Mouse (Mus musculus) left cerebral cortex, postnatal 10 days (tissue): ENCODE data around the gene Erh. TPM values are rescaled to one million over a fixed set of nuclear protein-coding genes. Genes with fewer than 3 reads are reported as not detected.

Experiments
- DNase-seq, 2 experiments: peaks; one replicate each; pipeline ENCODE4 v3.0.0; 2021 to 2022; ENCODE audit warnings: low spot score in 2 of 2, mixed read lengths in 1 of 2; ENCODE audit errors: extremely low spot score in 1 of 2
- intact Hi-C: fragments of 180-260 bp; cut with DNase I; formaldehyde crosslinking; loops from one replicate; pipeline ENCODE4 v1.15.1; 2025
- total RNA-seq, 2 experiments: library from RNA; stranded (reverse); gene quantifications; 2 replicates each; pipeline ENCODE4 v1.2.3; 2021

The Erh gene
- total RNA-seq, 2 experiments from 2014 or later = 63.8 to 67.9 TPM

- intact Hi-C loops = no loop called here
- DNase-seq = peak; percentile 14 to 48
These were observed 1.1 kb downstream of the Erh start for GRCm38 (mm10) chr12:80642725-80643692.

- intact Hi-C loops = no loop called here
These were observed 12.4 kb downstream of the Erh start for GRCm38 (mm10) chr12:80631790-80632189.

GRCm38 (mm10) chr12:80620501-80620900 is 23.6 kb downstream of the Erh start:
- DNase-seq = no peak
- intact Hi-C loops = loop anchor here (10.0 kb wide), 1 partner anchor 466 kb away; no protein-coding TSS in a partner anchor

More at GRCm38 (mm10) chr12:80631790-80632189, 12.4 kb downstream of the Erh start:
- DNase-seq = no peak

- DNase-seq = no peak
- intact Hi-C loops = no loop called here
These were observed 28.5 kb downstream of the Erh start for GRCm38 (mm10) chr12:80615371-80616257.

- DNase-seq = no peak
- intact Hi-C loops = no loop called here
These were observed 31.9 kb downstream of the Erh start for GRCm38 (mm10) chr12:80612113-80612791.

GRCm38 (mm10) chr12:80609928-80610327 is 34.2 kb downstream of the Erh start:
- DNase-seq = no peak
- intact Hi-C loops = no loop called here

- no peak for DNase-seq
- intact Hi-C loops = no loop called here
These were observed 35.6 kb downstream of the Erh start for GRCm38 (mm10) chr12:80608576-80608975.

GRCm38 (mm10) chr12:80604218-80604617 is 39.9 kb downstream of the Erh start:
- intact Hi-C loops = no loop called here
- DNase-seq = peak in 1 of 2 experiments; percentile 37

- intact Hi-C loops = no loop called here
- DNase-seq = peak; percentile 34 to 67
These were observed 40.6 kb downstream of the Erh start for GRCm38 (mm10) chr12:80603566-80603965.

- intact Hi-C loops = no loop called here
- no peak for DNase-seq
These were observed 41.7 kb downstream of the Erh start for GRCm38 (mm10) chr12:80602432-80602831.

GRCm38 (mm10) chr12:80601597-80602269 is 42.4 kb downstream of the Erh start:
- no peak for DNase-seq
- intact Hi-C loops = no loop called here

GRCm38 (mm10) chr12:80598756-80599155 is 45.4 kb downstream of the Erh start:
- DNase-seq = peak; percentile 34 to 68
- intact Hi-C loops = no loop called here

GRCm38 (mm10) chr12:80598236-80598635 is 45.9 kb downstream of the Erh start:
- intact Hi-C loops = no loop called here
- DNase-seq = no peak

GRCm38 (mm10) chr12:80595968-80596367 is 48.2 kb downstream of the Erh start:
- DNase-seq = no peak
- intact Hi-C loops = no loop called here

GRCm38 (mm10) chr12:80595566-80595965 is 48.6 kb downstream of the Erh start:
- intact Hi-C loops = no loop called here
- no peak for DNase-seq

GRCm38 (mm10) chr12:80594781-80595180 is 49.4 kb downstream of the Erh start:
- DNase-seq = no peak
- intact Hi-C loops = no loop called here

- no peak for DNase-seq
- intact Hi-C loops = no loop called here
These were observed 50.0 kb downstream of the Erh start for GRCm38 (mm10) chr12:80594141-80594540.

- intact Hi-C loops = loop anchor here (5.0 kb wide), 1 partner anchor 83 kb away; no protein-coding TSS in a partner anchor
- DNase-seq = peak in 1 of 2 experiments; percentile 49
These were observed 59.2 kb downstream of the Erh start for GRCm38 (mm10) chr12:80584973-80585372.
